Mouse (Mus musculus) embryonic fibroblast, embryonic 13.5 days (primary cell): ENCODE measurements at regions not wholly inside any gene's neighbourhood (a gene's known extent, or its start where the extent isn't known, plus 50 kb on each side); places are given as distances from the start of the nearest gene placed in this dataset.

Experiments used
- CTCF ChIP-seq: IDR thresholded peaks from 2 replicates; pipeline ENCODE4 v1.5.1; 2011; ENCODE audit warnings: mild to moderate bottlenecking, control low read depth, low read length, moderate library complexity, borderline replicate concordance; ENCODE audit not compliant: insufficient read depth
- POLR2A ChIP-seq: IDR thresholded peaks from 2 replicates; pipeline ENCODE4 v1.6.1; 2011; ENCODE audit warnings: low read depth, mild to moderate bottlenecking, control low read depth, low read length, moderate library complexity

- no peak for TF ChIP-seq POLR2A
- no peak for TF ChIP-seq CTCF
Observed at GRCm38 (mm10) chr1:137650082-137650481, 525.4 kb downstream of the Ptprc start.
